11 mouse cellular contexts compared by ENCODE assay signal in the genomic region with DNA sequence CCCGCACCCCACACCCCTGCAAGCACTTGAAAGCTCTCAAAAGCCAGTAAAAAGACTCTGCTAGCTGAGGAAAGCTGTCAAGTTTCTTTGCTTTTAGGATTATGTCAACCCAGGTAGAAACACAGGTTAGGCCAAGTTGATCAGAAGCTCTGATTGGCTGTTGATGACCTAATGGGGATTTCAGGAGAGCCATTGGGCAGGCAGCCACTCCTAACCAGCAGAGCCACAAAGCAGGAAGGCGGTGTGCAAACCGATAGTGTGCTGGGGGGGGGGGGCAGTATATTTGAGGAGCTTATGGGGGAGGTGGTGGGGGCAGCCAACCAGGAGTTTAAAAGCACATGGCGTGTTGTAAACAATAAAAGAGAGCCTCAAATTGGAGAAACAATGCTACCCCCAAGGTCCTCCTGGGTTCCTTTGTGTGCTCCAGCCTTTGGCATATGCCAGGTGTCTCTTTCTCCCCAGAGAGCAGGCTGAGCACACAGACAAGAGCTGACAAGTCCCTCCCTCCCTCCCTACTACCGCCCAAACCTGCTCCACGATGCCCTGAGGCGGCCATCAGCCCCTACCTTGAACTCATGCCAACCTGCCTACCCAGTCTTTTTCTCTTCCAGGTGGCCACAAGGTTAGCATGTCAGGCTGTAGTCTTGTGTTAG. TPM values are rescaled to one million over a fixed set of nuclear protein-coding genes. Genes with fewer than 3 reads are reported as not detected.
DNase-seq lines count a peak whose midpoint lies in the region; ATAC-seq and TF ChIP-seq lines count a peak whose summit lies in the region.
"Had no signal": no experiment of that assay in that cellular context is flagged by ENCODE, and none has a peak within 500 bp of the region (broad histone marks: within the 10 kb centered on the region; RNA-seq: fewer than 3 reads in every experiment).

No protein-coding gene starts in this region.

- H3K36me3 ChIP-seq in hindbrain, postnatal 0 days (ENCODE audit: insufficient read depth, low read length), result no peaks in the 10 kb centered on the region
- H3K36me3 ChIP-seq in hindbrain, embryonic 12.5 days, result no peaks in the 10 kb centered on the region
- H3K36me3 ChIP-seq in intestine, embryonic 16.5 days (ENCODE audit: control insufficient read depth, insufficient read depth, low read length), result no peaks in the 10 kb centered on the region
- no peaks in the 10 kb centered on the region for H3K36me3 ChIP-seq in limb, embryonic 14.5 days (ENCODE audit: control insufficient read depth, insufficient read depth, low read length)
- no peaks in the 10 kb centered on the region for H3K36me3 ChIP-seq in stomach, embryonic 16.5 days (ENCODE audit: control insufficient read depth, insufficient read depth, low read length)
- H3K36me3 ChIP-seq: midbrain, embryonic 12.5 days had no signal

- H3K27me3 ChIP-seq in hindbrain, postnatal 0 days (ENCODE audit: insufficient read depth, low read length), result no peaks in the 10 kb centered on the region
- H3K27me3 ChIP-seq in hindbrain, embryonic 12.5 days, result no peaks in the 10 kb centered on the region
- no peaks in the 10 kb centered on the region for H3K27me3 ChIP-seq in intestine, embryonic 16.5 days (replicated peaks; ENCODE audit: control insufficient read depth, insufficient read depth, low read length)
- H3K27me3 ChIP-seq in limb, embryonic 14.5 days (ENCODE audit: control insufficient read depth, insufficient read depth, low read length), result no peaks in the 10 kb centered on the region
- H3K27me3 ChIP-seq in stomach, embryonic 16.5 days (ENCODE audit: control insufficient read depth, insufficient read depth, low read length), result no peaks in the 10 kb centered on the region

- no peak for TF ChIP-seq CTCF in hindbrain, postnatal 0 days (IDR thresholded peaks at IDR 0.05; ENCODE audit: low read depth)

- H3K9ac ChIP-seq in hindbrain, postnatal 0 days (replicated peaks; ENCODE audit: low read length), result no peak overlapping the region
- no peak overlapping the region for H3K9ac ChIP-seq in hindbrain, embryonic 12.5 days
- H3K9ac ChIP-seq in intestine, embryonic 16.5 days (ENCODE audit: low read depth, low read length), result no peak overlapping the region
- H3K9ac ChIP-seq in limb, embryonic 14.5 days (ENCODE audit: low read depth, low read length, severe bottlenecking), result no peak overlapping the region
- peak overlapping the region; percentile 1; the same call in 1 of the 2 replicates for H3K9ac ChIP-seq in stomach, embryonic 16.5 days (ENCODE audit: low read length)
- H3K9ac ChIP-seq: midbrain, embryonic 12.5 days had no signal

- no peak overlapping the region for H3K4me2 ChIP-seq in hindbrain, postnatal 0 days (ENCODE audit: low read depth, low read length)
- H3K4me2 ChIP-seq in hindbrain, embryonic 12.5 days (replicated peaks), result no peak overlapping the region
- no peak overlapping the region for H3K4me2 ChIP-seq in intestine, embryonic 16.5 days (ENCODE audit: low read depth, low read length)
- H3K4me2 ChIP-seq in limb, embryonic 14.5 days (replicated peaks; ENCODE audit: low read depth, low read length, severe bottlenecking), result no peak overlapping the region
- no peak overlapping the region; the same call in 1 of the 2 replicates for H3K4me2 ChIP-seq in stomach, embryonic 16.5 days (ENCODE audit: low read depth, low read length)
- H3K4me2 ChIP-seq: midbrain, embryonic 12.5 days had no signal

- no peak overlapping the region for H3K27ac ChIP-seq in hindbrain, postnatal 0 days
- H3K27ac ChIP-seq in hindbrain, embryonic 12.5 days, result no peak overlapping the region
- peak overlapping the region; percentile 24; the same call in 1 of the 2 replicates for H3K27ac ChIP-seq in intestine, embryonic 16.5 days (ENCODE audit: low read length)
- peak overlapping the region; percentile 55 for H3K27ac ChIP-seq in limb, embryonic 14.5 days (replicated peaks; ENCODE audit: low read depth, low read length)
- H3K27ac ChIP-seq in stomach, embryonic 16.5 days (ENCODE audit: low read length), result peak overlapping the region; percentile 92
- H3K27ac ChIP-seq: midbrain, embryonic 12.5 days had no signal

- no peak overlapping the region for H3K4me3 ChIP-seq in hindbrain, postnatal 0 days (ENCODE audit: low read length)
- H3K4me3 ChIP-seq in hindbrain, embryonic 12.5 days, result no peak overlapping the region
- no peak overlapping the region for H3K4me3 ChIP-seq in intestine, embryonic 16.5 days (ENCODE audit: low read length)
- no peak overlapping the region for H3K4me3 ChIP-seq in limb, embryonic 14.5 days (replicated peaks; ENCODE audit: low read length)
- no peak overlapping the region for H3K4me3 ChIP-seq in stomach, embryonic 16.5 days (replicated peaks; ENCODE audit: low read length)
- H3K4me3 ChIP-seq: midbrain, embryonic 12.5 days had no signal

- no peak for ATAC-seq in hindbrain, postnatal 0 days
- ATAC-seq in hindbrain, embryonic 12.5 days (ENCODE audit: low FRiP score), result no peak
- peak; percentile 85 for ATAC-seq in intestine, embryonic 16.5 days
- peak; percentile 64 for ATAC-seq in limb, embryonic 14.5 days (ENCODE audit: low FRiP score, low read depth)
- ATAC-seq in stomach, embryonic 16.5 days (ENCODE audit: insufficient read depth, low FRiP score), result peak; percentile 89
- no peak for ATAC-seq in activated CD4-positive, CD25-positive, alpha-beta regulatory T cell, adult 4 months
- no peak for ATAC-seq in erythroblast, adult 5-6 weeks (replicated peaks; ENCODE audit: low FRiP score, poor library complexity, severe bottlenecking)

- intact Hi-C loops in heart, postnatal 36 days (cut with DNase I), result no loop called here

- DNase-seq in hindbrain, postnatal 0 days (ENCODE audit: low spot score), result peak; percentile 26
- peak; percentile 57 for DNase-seq in limb, embryonic 14.5 days (ENCODE audit: low spot score)
- DNase-seq in heart, postnatal 36 days, result no peak
- DNase-seq: cerebellum, postnatal 36 days; heart, postnatal 10 days had no signal

- no peaks in the 10 kb centered on the region for H3K4me1 ChIP-seq in hindbrain, postnatal 0 days (ENCODE audit: insufficient read depth, low read length)
- H3K4me1 ChIP-seq in hindbrain, embryonic 12.5 days, result peaks cover 5% of the 10 kb centered on the region; the same call in 1 of the 2 replicates
- no peaks in the 10 kb centered on the region for H3K4me1 ChIP-seq in intestine, embryonic 16.5 days (ENCODE audit: control insufficient read depth, insufficient read depth, low read length)
- peaks cover 19% of the 10 kb centered on the region for H3K4me1 ChIP-seq in limb, embryonic 14.5 days (ENCODE audit: control insufficient read depth, insufficient read depth, low read length)
- no peaks in the 10 kb centered on the region for H3K4me1 ChIP-seq in stomach, embryonic 16.5 days (ENCODE audit: control insufficient read depth, insufficient read depth, low read length)

- TF ChIP-seq POLR2A in limb, embryonic 14.5 days (IDR thresholded peaks at IDR 0.05; ENCODE audit: borderline replicate concordance, extremely low read depth, insufficient read depth, insufficient read length), result no peak

- no peaks in the 10 kb centered on the region for H3K9me3 ChIP-seq in hindbrain, postnatal 0 days (ENCODE audit: low read length)
- no peaks in the 10 kb centered on the region for H3K9me3 ChIP-seq in hindbrain, embryonic 12.5 days (replicated peaks)
- no peaks in the 10 kb centered on the region for H3K9me3 ChIP-seq in intestine, embryonic 16.5 days (ENCODE audit: control insufficient read depth, low read length)
- H3K9me3 ChIP-seq in limb, embryonic 14.5 days (ENCODE audit: control insufficient read depth, low read length), result no peaks in the 10 kb centered on the region
- no peaks in the 10 kb centered on the region for H3K9me3 ChIP-seq in stomach, embryonic 16.5 days (replicated peaks; ENCODE audit: control insufficient read depth, low read length)
- H3K9me3 ChIP-seq: midbrain, embryonic 12.5 days had no signal

- WGBS in hindbrain, postnatal 0 days, result 49% methylated on average over 7 of the region's 7 CpGs
- 73% methylated on average over 7 of the region's 7 CpGs for WGBS in hindbrain, embryonic 12.5 days
- WGBS in intestine, embryonic 16.5 days, result 57% methylated on average over 7 of the region's 7 CpGs
- 41% methylated on average over 6 of the region's 7 CpGs for WGBS in limb, embryonic 14.5 days
- 56% methylated on average over 7 of the region's 7 CpGs for WGBS in stomach, embryonic 16.5 days

RNA-seq across cellular contexts. Expression of gene Vgll4, which starts 18.3 kb away (rescaled TPM):
- 85.4 and 88.5 TPM in 2 replicates for total RNA-seq in hindbrain, postnatal 0 days (2014; rRNA removed)
- 49.4 and 53.2 TPM in 2 replicates for polyA plus RNA-seq in hindbrain, postnatal 0 days (2015; fragmentation: Nextera tagmentation; extraction: Ambion mirVana)
- polyA plus RNA-seq in hindbrain, embryonic 12.5 days (2016; fragmentation: Nextera tagmentation; extraction: Ambion mirVana), result 94.2 and 94.3 TPM in 2 replicates
- polyA plus RNA-seq in intestine, embryonic 16.5 days (2015; fragmentation: Nextera tagmentation; extraction: Ambion mirVana), result 66.1 and 75.7 TPM in 2 replicates
- 70.1 and 91.7 TPM in 2 replicates for polyA plus RNA-seq in limb, embryonic 14.5 days (2012; rRNA removed)
- polyA plus RNA-seq in limb, embryonic 14.5 days (2014; fragmentation: Nextera tagmentation; extraction: Ambion mirVana), result 103 and 113 TPM in 2 replicates
- 75.1 and 77.1 TPM in 2 replicates for polyA plus RNA-seq in stomach, embryonic 16.5 days (2015; fragmentation: Nextera tagmentation; extraction: Ambion mirVana)
- 100 to 1,000 TPM in 1 of 2 experiments, 10 to 100 TPM in 1; 95.8 to 109 TPM for polyA plus RNA-seq in activated CD4-positive, CD25-positive, alpha-beta regulatory T cell, adult 4 months (2017; shearing (Covaris generic))
- 10 to 100 TPM; 20.6 to 23.1 TPM for total RNA-seq in heart, postnatal 36 days (2021)
- total RNA-seq in erythroblast, adult 5-6 weeks (2015; ENCODE audit: low replicate concordance), result 4.2 and 5.0 TPM in 2 replicates
- total RNA-seq in erythroblast, adult 5-6 weeks (2017; ENCODE audit: low replicate concordance), result 6.5 and 13.0 TPM in 2 replicates

RNA-seq across cellular contexts. Expression of gene Tamm41, which starts 49.6 kb away (rescaled TPM):
- total RNA-seq in hindbrain, postnatal 0 days (2014; rRNA removed), result 44.3 and 51.1 TPM in 2 replicates
- 47.1 and 47.7 TPM in 2 replicates for polyA plus RNA-seq in hindbrain, postnatal 0 days (2015; fragmentation: Nextera tagmentation; extraction: Ambion mirVana)
- 54.5 and 57.7 TPM in 2 replicates for polyA plus RNA-seq in hindbrain, embryonic 12.5 days (2016; fragmentation: Nextera tagmentation; extraction: Ambion mirVana)
- polyA plus RNA-seq in intestine, embryonic 16.5 days (2015; fragmentation: Nextera tagmentation; extraction: Ambion mirVana), result 58.7 and 66.8 TPM in 2 replicates
- 38.7 and 39.8 TPM in 2 replicates for polyA plus RNA-seq in limb, embryonic 14.5 days (2012; rRNA removed)
- 60.8 and 70.8 TPM in 2 replicates for polyA plus RNA-seq in limb, embryonic 14.5 days (2014; fragmentation: Nextera tagmentation; extraction: Ambion mirVana)
- polyA plus RNA-seq in stomach, embryonic 16.5 days (2015; fragmentation: Nextera tagmentation; extraction: Ambion mirVana), result 43.0 and 49.1 TPM in 2 replicates
- polyA plus RNA-seq in activated CD4-positive, CD25-positive, alpha-beta regulatory T cell, adult 4 months (2017; shearing (Covaris generic)), result 10 to 100 TPM; 26.7 to 33.3 TPM
- total RNA-seq in heart, postnatal 36 days (2021), result 10 to 100 TPM; 12.7 to 13.2 TPM
- 13.2 and 13.8 TPM in 2 replicates for total RNA-seq in erythroblast, adult 5-6 weeks (2015; ENCODE audit: low replicate concordance)
- total RNA-seq in erythroblast, adult 5-6 weeks (2017; ENCODE audit: low replicate concordance), result 9.0 and 12.5 TPM in 2 replicates

Comparison
In these comparisons a context has a peak if more than half of its experiments do, and no peak if none do; other contexts are left out.
1. ATAC-seq: peak in intestine, embryonic 16.5 days (single experiment), limb, embryonic 14.5 days (single experiment) and stomach, embryonic 16.5 days (single experiment); none in hindbrain, postnatal 0 days (single experiment), hindbrain, embryonic 12.5 days (single experiment), activated CD4-positive, CD25-positive, alpha-beta regulatory T cell, adult 4 months (single experiment) and erythroblast, adult 5-6 weeks (single experiment).
2. DNase-seq: peak in hindbrain, postnatal 0 days (single experiment) and limb, embryonic 14.5 days (single experiment); none in heart, postnatal 36 days (0 of 2).
3. H3K27ac ChIP-seq: peak in intestine, embryonic 16.5 days (single experiment), limb, embryonic 14.5 days (single experiment) and stomach, embryonic 16.5 days (single experiment); none in hindbrain, postnatal 0 days (single experiment) and hindbrain, embryonic 12.5 days (single experiment).